Mouse (Mus musculus) urinary bladder, postnatal 25 days (tissue): ENCODE results near the gene Gm43064.
A peak's percentile ranks its signal among the peaks of the same experiment; 100 is the strongest.

ENCODE experiments used
- DNase-seq: peaks from one replicate; pipeline ENCODE4 v3.0.0; 2022; ENCODE audit warnings: low spot score

Gene Gm43064

DNA sequence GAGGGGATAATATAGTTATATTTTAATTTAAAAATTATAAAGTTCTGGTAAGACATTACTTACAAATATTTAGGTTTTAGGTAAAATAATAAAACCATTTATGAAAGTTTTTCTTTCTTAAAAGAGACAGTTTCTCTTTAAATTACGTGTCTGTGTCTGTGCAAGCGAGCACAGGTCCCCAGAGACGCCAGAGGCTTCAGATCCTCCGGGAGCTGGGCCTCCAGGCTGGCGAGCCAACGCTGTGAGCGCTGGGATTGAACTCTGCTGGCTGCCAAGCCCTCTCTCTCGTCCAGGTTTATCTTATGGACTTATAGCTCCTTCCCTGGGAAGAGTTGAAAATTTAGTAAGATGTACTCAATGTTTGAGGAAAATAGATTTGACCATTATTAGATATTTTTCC, 44.4 kb downstream of the Gm43064 start:
- no peak for DNase-seq

- DNase-seq, result no peak
Measured at GRCm38 (mm10) chr3:103857036-103857805, 47.8 kb downstream of the Gm43064 start.

- DNase-seq, result no peak
Measured at GRCm38 (mm10) chr3:103857977-103858563, 48.7 kb downstream of the Gm43064 start.

DNA sequence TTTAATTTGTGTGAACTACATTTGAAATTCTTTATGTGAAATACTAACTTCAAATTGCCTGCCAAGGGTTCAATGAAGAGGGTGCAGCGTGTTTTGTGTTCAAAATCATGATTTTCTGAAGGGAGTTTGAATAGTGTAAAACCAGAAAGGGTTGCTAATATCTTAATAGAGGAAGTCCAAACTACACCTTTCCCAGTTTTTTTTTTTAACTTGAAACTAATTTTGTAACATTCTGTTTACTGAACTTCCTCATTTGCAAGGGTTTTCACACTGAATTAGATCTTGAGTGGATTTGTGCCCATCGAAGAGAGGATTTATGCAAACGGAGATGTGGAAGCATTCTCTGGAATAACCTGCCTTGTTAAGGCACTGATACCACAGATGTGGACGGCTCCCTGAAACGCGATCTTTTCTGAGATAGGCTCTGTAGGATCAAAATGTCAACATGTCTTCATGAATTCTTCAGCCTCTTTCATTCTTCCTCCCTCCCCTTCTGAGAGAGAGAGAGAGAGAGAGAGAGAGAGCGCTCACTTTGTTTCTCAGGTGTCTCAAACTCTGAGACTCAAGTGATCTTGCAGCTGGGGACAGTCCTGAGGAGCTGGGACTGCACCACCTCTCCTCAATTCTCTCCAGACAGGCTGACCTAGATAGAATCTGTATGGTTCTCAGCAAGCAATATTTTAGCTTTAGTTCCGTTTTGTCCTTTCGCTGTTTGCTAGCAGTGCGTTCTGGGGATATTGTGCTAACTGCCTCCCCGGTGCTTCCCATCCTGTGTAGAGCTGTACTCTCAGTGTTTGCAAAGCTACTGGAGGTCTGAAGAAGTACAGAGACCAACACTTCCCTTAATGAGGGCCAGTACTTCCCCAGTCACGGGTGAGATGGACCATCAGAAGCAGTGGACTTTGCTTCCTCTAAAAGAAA, 49.8 kb downstream of the Gm43064 start, which contains the start of gene Ptpn22:
TSS of gene Ptpn22 (plus strand) at position 915 of the 921 bp plus-strand sequence.
- DNase-seq, result no peak

DNA sequence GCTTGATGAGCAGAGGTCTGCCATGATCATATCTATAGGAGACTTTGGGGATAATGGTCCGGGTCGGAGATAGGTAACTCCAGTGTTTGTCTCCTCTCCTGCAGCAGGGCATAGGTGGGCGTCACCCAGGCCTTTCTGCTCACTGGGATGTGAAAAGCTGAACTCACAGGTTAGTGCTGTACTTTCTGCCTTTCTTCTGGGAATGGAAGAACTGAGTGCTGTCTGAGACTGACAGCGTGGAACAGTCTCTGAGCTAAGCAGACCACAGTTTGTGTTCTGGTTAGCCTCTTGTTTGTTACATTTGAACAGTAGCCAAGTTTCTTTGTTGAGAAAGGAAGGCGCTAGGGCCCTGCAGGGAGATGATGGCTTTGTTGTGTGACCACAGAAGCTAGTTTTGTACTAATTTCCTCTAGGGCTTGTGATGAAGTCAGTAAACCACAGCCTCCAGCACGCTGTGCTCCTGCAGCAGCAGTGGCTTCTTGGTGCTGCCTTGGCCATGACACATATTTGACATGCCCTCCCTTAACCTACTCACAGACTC, 50.5 kb downstream of the Gm43064 start:
- DNase-seq, result no peak

DNA sequence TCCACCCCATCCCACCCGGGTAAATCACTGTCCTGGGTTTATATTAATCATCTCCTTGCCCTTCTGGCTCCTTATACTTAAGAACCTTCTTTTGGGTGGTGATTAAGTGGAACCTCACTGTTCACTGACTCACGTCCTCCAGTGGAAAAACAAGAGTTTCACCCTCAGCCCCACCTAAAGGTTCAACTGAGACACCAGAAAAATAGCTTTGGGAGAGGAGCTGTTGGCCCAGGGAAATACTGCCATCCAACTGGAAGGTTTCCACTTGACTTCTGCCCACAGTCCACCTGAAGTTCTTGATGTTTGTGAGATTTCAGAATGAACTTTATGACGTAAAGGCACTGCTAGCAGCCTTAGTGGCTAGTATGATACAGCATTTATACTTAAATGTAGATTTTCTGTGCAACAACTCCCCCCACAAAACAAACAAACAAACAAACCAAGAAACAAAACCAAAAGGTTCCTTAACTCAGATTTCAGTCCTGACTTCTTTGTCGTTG, 53.4 kb downstream of the Gm43064 start:
- no peak for DNase-seq

DNA sequence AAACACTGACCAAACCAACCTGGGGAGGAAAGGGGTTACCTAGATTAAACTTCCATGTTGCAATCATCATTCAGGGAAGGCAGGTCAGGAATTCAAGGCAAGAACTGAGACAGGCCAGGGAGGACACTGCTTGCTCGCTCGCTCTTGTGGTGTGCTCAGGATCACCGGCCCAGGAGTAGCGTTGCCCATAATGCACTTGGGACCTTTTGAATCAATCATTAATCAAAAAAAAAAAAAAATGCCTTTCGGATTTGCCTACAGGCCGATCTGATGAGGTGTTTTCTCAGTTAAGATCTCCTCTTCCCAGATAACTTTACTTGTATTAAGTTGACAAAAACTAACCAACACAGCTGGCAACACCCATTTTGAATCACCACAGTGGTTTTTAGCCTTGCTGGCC, 54.8 kb downstream of the Gm43064 start:
- no peak for DNase-seq

DNA sequence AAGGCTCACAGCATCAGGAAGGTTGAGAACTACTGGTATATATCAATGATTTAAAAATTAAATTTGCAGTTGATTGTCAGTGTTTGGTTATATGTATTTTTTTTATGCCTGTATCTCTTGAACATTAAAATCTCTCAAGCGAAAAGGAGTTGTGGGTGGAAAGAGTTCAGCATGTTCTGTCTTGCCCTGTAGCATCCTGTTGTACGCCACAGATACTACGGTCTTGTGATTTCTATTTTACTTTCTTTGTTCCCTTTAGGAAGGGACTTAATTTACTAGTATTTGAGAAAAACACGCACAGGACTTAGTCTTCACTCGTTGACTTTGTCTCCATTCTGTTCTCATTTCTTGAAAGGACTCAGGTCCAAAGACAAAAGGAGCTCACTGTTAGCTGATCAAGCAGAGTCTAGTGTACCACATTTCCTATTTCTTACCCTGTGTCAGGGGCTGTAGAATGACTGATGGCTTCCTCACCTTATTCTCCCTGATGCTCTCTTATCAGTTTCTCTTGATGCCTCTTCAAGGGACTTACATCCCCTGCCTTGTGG, 58.1 kb downstream of the Gm43064 start:
- DNase-seq, result no peak

GRCm38 (mm10) chr3:103868008-103868407, 58.6 kb downstream of the Gm43064 start:
- DNase-seq, result no peak

- DNase-seq, result no peak
Measured at GRCm38 (mm10) chr3:103872663-103873098, 63.3 kb downstream of the Gm43064 start.

- DNase-seq, result no peak
Measured at GRCm38 (mm10) chr3:103874329-103874728, 65.0 kb downstream of the Gm43064 start.

- DNase-seq, result no peak
Measured at GRCm38 (mm10) chr3:103885946-103886345, 76.6 kb downstream of the Gm43064 start.

DNA sequence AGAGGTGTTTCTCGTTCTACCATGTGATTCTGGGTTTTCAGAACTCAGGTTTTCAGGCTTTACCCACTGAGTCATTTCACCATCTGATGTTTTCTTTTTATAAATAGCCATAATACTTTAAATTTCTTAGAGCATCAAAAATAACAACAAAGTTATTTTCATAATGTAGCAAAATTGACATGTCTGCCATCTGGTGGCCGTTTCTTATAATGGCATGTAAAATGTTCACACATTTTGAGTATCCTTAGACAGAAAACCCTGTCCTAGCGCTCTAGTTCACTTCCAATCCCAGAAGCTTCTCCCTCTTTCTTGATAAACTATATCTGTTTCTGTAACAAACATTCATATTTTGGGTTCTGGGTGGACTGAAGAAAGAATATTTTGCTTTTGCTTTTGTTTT, 78.2 kb downstream of the Gm43064 start:
- peak; percentile 14 for DNase-seq
